Mouse (Mus musculus) splenic B cell, adult 2 months (primary cell): Measurements from ENCODE around the gene Gm10031.

Experiments used
- DNase-seq: peaks from one replicate; pipeline ENCODE4 v3.0.0-alpha.2; 2011; ENCODE audit warnings: low read depth, low spot score
- H3K27me3 ChIP-seq: 2 replicates; pipeline ENCODE4 v1.6.1; 2012; ENCODE audit warnings: mild to moderate bottlenecking, low read length, moderate library complexity, mixed read lengths; ENCODE audit not compliant: control insufficient read depth, poor library complexity, insufficient read depth, severe bottlenecking
- H3K36me3 ChIP-seq: 2 replicates; pipeline ENCODE4 v1.6.1; 2012; ENCODE audit warnings: mild to moderate bottlenecking, low read length, moderate library complexity, mixed read lengths; ENCODE audit not compliant: control insufficient read depth, poor library complexity, insufficient read depth, severe bottlenecking

Gene Gm10031

DNA sequence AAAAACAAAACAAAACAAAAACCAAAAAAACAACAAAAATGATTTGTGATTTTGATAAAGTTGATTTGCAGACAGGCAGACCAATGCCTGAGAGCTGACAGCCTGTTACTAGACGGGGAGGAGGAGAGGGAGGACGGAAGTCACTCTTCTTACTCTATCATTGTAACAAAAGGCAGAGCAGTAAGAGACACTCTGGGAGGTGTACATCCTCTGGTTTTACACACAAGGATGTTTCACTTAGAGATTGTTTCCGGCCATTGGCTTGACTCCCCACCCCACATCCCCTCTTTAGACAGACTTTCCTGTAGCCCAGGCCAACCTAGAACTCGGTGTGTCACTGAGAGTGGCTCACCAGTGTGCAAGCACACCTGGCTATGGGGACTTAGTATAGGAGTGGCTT, 45.8 kb downstream of the Gm10031 start:
- no peaks in the 10 kb centered on the region for H3K36me3 ChIP-seq
- DNase-seq = no peak
- H3K27me3 ChIP-seq = no peaks in the 10 kb centered on the region

GRCm38 (mm10) chr1:156572952-156573351, 49.1 kb downstream of the Gm10031 start:
- no peak for DNase-seq
- H3K36me3 ChIP-seq = no peaks in the 10 kb centered on the region

More at GRCm38 (mm10) chr1:156572952-156573351, 49.1 kb downstream of the Gm10031 start:
- H3K27me3 ChIP-seq = no peaks in the 10 kb centered on the region
